Mouse (Mus musculus) midbrain, postnatal 0 days (tissue): ENCODE data around the gene Wbp11. TPM values are rescaled to one million over a fixed set of nuclear protein-coding genes. Genes with fewer than 3 reads are reported as not detected.

Experiments used
- ATAC-seq: fragments of 200-750 bp; cut with Nextera tagmentation; 2 replicates; pipeline ENCODE4 v1.8.0; 2017; ENCODE audit warnings: moderate number of reproducible peaks, mild to moderate bottlenecking, moderate TSS enrichment, moderate library complexity; ENCODE audit not compliant: low FRiP score
- DNase-seq: peaks from one replicate; pipeline ENCODE4 v3.0.0-alpha.2; 2015; ENCODE audit warnings: low spot score
- H3K27ac ChIP-seq: fragments of 300-500 bp; sonication (generic); 2 replicates; pipeline ENCODE4 v1.5.1; 2014; ENCODE audit warnings: low read depth, mild to moderate bottlenecking, low read length, mixed read lengths
- H3K27me3 ChIP-seq: fragments of 300-500 bp; sonication (generic); 2 replicates; pipeline ENCODE4 v1.6.1; 2014; ENCODE audit warnings: low read length, control low read depth, mixed read lengths; ENCODE audit not compliant: insufficient read depth
- H3K36me3 ChIP-seq: fragments of 300-500 bp; sonication (generic); 2 replicates; pipeline ENCODE4 v1.6.1; 2014; ENCODE audit warnings: low read length, control low read depth, mixed read lengths; ENCODE audit not compliant: insufficient read depth
- H3K4me1 ChIP-seq: fragments of 300-500 bp; sonication (generic); 2 replicates; pipeline ENCODE4 v1.6.1; 2014; ENCODE audit warnings: mild to moderate bottlenecking, control low read depth, antibody characterized with exemption, low read length, mixed read lengths; ENCODE audit not compliant: insufficient read depth
- H3K4me2 ChIP-seq: fragments of 300-500 bp; sonication (generic); 2 replicates; pipeline ENCODE4 v1.6.1; 2014; ENCODE audit warnings: low read depth, mild to moderate bottlenecking, low read length, mixed read lengths; ENCODE audit not compliant: poor library complexity, severe bottlenecking
- H3K4me3 ChIP-seq: fragments of 300-500 bp; sonication (generic); 2 replicates; pipeline ENCODE4 v1.5.1; 2014; ENCODE audit warnings: low read depth, mild to moderate bottlenecking, low read length, moderate library complexity
- H3K9ac ChIP-seq: fragments of 300-500 bp; sonication (generic); replicated peaks from 2 replicates; pipeline ENCODE4 v1.6.1; 2014; ENCODE audit warnings: mild to moderate bottlenecking, low read length, moderate library complexity, mixed read lengths; ENCODE audit not compliant: poor library complexity, severe bottlenecking
- H3K9me3 ChIP-seq: fragments of 300-500 bp; sonication (generic); 2 replicates; pipeline ENCODE4 v1.6.1; 2016; ENCODE audit warnings: low read length, control low read depth
- CTCF ChIP-seq: IDR thresholded peaks from 2 replicates; pipeline ENCODE4 v1.5.1; 2016; ENCODE audit warnings: antibody characterized with exemption, mild to moderate bottlenecking
- WGBS: fragments of 180-500 bp; shearing (Covaris S2); extraction: QIAGEN DNeasy Blood & Tissue Kit; methylation state at CpG from one replicate; pipeline ENCODE4 v1.1.7; 2014; 5-methylcytosine and 5-hydroxymethylcytosine counted together
- polyA plus RNA-seq: library from polyadenylated mRNA; unstranded; fragments of >200 nt; fragmentation: Nextera tagmentation; extraction: Ambion mirVana; gene quantifications from 2 replicates; pipeline ENCODE4 v1.2.1, GENCODE M21; 2015
- total RNA-seq: library from RNA; depleted of rRNA; stranded (reverse); fragments of >200 nt; gene quantifications from 2 replicates; pipeline ENCODE4 v1.2.3, GENCODE M21; 2014

The Wbp11 gene
- total and polyA plus RNA-seq, 2 experiments from 2014 or later = 44.8 to 86.1 TPM

DNA sequence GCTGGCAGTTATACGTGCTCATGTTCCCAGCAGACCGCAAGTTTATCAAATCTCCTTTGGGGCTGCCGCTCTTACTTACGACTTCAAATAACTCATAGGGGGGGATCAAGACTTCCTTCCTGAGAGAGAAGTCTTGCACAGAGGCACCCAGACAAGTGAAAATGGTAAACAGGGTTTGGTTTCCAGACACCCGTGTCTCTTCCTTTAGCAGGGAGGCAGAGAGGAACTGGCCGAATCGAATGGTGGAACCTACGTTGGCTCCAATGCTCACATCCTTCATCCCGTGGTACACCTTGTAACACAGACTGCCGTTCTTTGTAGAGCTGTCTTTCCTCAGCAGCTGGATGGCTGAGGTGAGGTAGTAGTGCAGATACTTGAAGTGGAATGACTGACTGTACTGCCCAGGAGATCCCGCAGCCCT lies 26.3 kb upstream of the Wbp11 start:
- ATAC-seq (no peak), DNase-seq (no peak)
- H3K4me2 ChIP-seq = no peak overlapping the region
- H3K27ac ChIP-seq = no peak overlapping the region
- H3K4me3 ChIP-seq = no peak overlapping the region
- TF ChIP-seq CTCF = no peak
- H3K9ac ChIP-seq = no peak overlapping the region
- no peaks in the 10 kb centered on the region for H3K27me3 ChIP-seq
- H3K9me3 ChIP-seq = no peaks in the 10 kb centered on the region
- WGBS = 93% methylated on average over 11 of the region's 11 CpGs
- no peaks in the 10 kb centered on the region; the same call in 1 of the 2 replicates for H3K4me1 ChIP-seq
- H3K36me3 ChIP-seq = no peaks in the 10 kb centered on the region

- H3K27me3 ChIP-seq = no peaks in the 10 kb centered on the region
- no peak overlapping the region for H3K4me2 ChIP-seq
- no peak for ATAC-seq
- H3K4me3 ChIP-seq = no peak overlapping the region
- no peak for TF ChIP-seq CTCF
- DNase-seq = no peak
- H3K9ac ChIP-seq = no peak overlapping the region
- no peaks in the 10 kb centered on the region for H3K36me3 ChIP-seq
- no peaks in the 10 kb centered on the region; the same call in 1 of the 2 replicates for H3K4me1 ChIP-seq
- 50% methylated on average over 3 of the region's 3 CpGs for WGBS
- no peaks in the 10 kb centered on the region for H3K9me3 ChIP-seq
- H3K27ac ChIP-seq = peak overlapping the region; percentile 3; the same call in 1 of the 2 replicates
These were observed 24.7 kb upstream of the Wbp11 start for GRCm38 (mm10) chr6:136852762-136853161.

DNA sequence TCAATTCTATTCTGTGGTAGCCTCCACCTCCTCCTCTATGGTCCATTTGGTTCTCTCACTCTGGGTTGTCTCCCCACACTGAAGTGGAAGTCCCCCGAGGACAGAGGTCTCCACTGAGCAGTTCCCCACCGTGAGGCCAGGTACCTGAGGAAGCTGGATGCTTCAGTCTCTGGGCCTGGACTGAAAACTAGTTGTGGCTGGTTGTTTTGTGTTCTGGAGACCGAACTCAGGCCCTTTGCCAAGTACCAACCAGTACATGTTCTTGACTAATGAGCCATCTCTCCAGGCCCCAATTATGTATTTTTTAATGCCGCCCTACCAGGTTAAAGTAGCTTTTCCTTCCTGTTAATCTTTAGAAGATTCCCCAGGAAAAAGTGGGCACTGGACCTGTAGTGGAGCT lies 24.3 kb upstream of the Wbp11 start:
- DNase-seq = no peak
- no peaks in the 10 kb centered on the region for H3K9me3 ChIP-seq
- WGBS = 86% methylated on average over 4 of the region's 4 CpGs

DNA sequence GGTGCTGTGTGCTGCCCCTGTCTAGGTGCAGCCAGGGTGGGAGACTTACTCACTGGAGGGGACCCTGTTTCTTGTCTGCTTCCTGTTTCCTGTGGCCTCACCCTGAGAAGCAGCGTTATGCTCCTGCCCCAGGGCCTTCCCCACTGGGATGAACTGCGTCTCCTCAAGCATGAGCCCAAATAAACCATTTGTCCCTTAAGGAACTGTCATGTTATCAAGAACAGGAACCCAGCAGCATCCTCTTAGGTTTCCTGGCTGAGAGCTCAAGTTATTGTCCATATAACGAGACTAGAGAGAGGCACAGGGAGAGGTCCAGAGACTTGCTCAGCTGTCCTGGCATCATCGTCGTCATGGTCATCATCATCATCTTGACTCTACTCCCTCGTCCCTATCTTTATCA lies 22.2 kb upstream of the Wbp11 start:
- ATAC-seq = no peak
- 77% methylated on average over 6 of the region's 6 CpGs for WGBS

More for the DNA sequence above, 24.3 kb upstream of the Wbp11 start:
- Histone ChIP-seq H3K4me1 (no peaks in the 10 kb centered on the region; the same call in 1 of the 2 replicates), H3K36me3 (no peaks in the 10 kb centered on the region), H3K27me3 (no peaks in the 10 kb centered on the region), H3K9ac (no peak overlapping the region), H3K27ac (peak overlapping the region; percentile 3; the same call in 1 of the 2 replicates), H3K4me2 (no peak overlapping the region), H3K4me3 (no peak overlapping the region)
- no peak for TF ChIP-seq CTCF
- ATAC-seq = no peak

DNA sequence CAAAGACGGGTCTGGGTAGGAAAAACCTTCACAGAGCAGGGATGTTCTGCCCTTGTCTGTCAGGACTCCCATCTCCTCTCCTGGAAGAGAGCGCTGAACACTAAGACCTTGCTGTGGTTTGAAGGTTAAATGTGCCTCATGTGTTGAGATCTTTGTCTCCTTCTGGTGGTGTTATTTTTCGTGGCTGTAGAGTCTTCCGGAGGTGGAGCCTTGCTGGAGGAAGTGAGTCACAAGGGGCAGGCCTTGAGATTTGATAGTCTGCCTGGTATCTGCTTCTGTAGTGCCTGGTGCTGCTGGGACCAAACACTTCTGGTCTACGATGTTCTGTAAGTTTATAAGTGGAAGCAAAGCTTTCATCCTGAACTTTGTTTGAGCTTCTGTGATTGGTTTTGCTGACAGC lies 20.9 kb upstream of the Wbp11 start:
- TF ChIP-seq CTCF = no peak
- ATAC-seq = no peak
- DNase-seq = no peak

More for the DNA sequence above, 22.2 kb upstream of the Wbp11 start:
- H3K36me3 ChIP-seq = no peaks in the 10 kb centered on the region
- H3K4me2 ChIP-seq = no peak overlapping the region
- no peak overlapping the region for H3K4me3 ChIP-seq
- no peaks in the 10 kb centered on the region for H3K27me3 ChIP-seq
- DNase-seq = no peak
- no peaks in the 10 kb centered on the region for H3K9me3 ChIP-seq
- no peak for TF ChIP-seq CTCF
- no peak overlapping the region for H3K27ac ChIP-seq
- no peak overlapping the region for H3K9ac ChIP-seq
- no peaks in the 10 kb centered on the region; the same call in 1 of the 2 replicates for H3K4me1 ChIP-seq

DNA sequence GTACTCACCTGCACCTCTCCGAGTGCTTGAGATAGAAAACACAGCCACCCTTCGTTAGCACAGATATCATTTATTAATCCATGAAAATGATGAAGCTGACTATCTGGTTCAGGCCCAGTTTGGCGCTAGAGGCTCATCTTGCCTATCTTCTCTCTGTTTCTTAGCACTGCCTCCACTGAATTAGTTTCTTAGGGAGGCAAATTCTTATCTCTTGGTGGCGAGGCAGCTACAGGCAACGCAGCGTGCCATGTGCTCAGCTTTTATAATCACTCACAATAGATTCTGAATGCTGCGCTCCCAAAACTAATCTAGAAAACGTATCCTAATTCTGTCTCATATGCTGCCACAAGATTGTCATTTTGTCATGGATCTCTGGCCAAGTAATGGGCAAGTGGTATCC lies 20.4 kb upstream of the Wbp11 start:
- ATAC-seq (no peak), DNase-seq (no peak)
- no peak for TF ChIP-seq CTCF
- Histone ChIP-seq H3K9me3 (no peaks in the 10 kb centered on the region), H3K4me1 (no peaks in the 10 kb centered on the region; the same call in 1 of the 2 replicates), H3K27ac (no peak overlapping the region), H3K36me3 (no peaks in the 10 kb centered on the region), H3K9ac (no peak overlapping the region), H3K27me3 (no peaks in the 10 kb centered on the region), H3K4me2 (no peak overlapping the region), H3K4me3 (no peak overlapping the region)
- 78% methylated on average over 8 of the region's 8 CpGs for WGBS

More for the DNA sequence above, 20.9 kb upstream of the Wbp11 start:
- H3K4me1 ChIP-seq = no peaks in the 10 kb centered on the region; the same call in 1 of the 2 replicates
- H3K4me2 ChIP-seq = no peak overlapping the region
- no peaks in the 10 kb centered on the region for H3K9me3 ChIP-seq
- no peaks in the 10 kb centered on the region for H3K36me3 ChIP-seq
- no peak overlapping the region for H3K9ac ChIP-seq
- 87% methylated on average over 5 of the region's 5 CpGs for WGBS
- H3K4me3 ChIP-seq = no peak overlapping the region
- H3K27me3 ChIP-seq = no peaks in the 10 kb centered on the region
- H3K27ac ChIP-seq = no peak overlapping the region
